Mouse (Mus musculus) bone marrow macrophage, adult 2 months (primary cell): Measurements from ENCODE around the gene Nav2.

Experiments used
- CTCF ChIP-seq: IDR thresholded peaks from 2 replicates; pipeline ENCODE4 v1.5.1; 2012; ENCODE audit warnings: low read depth, mild to moderate bottlenecking, low read length, moderate library complexity
- POLR2A ChIP-seq: IDR thresholded peaks from 2 replicates; pipeline ENCODE4 v1.6.1; 2012; ENCODE audit warnings: mild to moderate bottlenecking, low read depth, low read length, borderline replicate concordance

GRCm38 (mm10) chr7:49303600-49304411 is 395.3 kb downstream of the Nav2 start:
- TF ChIP-seq POLR2A, result no peak
- no peak for TF ChIP-seq CTCF
